Mouse (Mus musculus): ENCODE data around the gene Hnrnph3.

DNA sequence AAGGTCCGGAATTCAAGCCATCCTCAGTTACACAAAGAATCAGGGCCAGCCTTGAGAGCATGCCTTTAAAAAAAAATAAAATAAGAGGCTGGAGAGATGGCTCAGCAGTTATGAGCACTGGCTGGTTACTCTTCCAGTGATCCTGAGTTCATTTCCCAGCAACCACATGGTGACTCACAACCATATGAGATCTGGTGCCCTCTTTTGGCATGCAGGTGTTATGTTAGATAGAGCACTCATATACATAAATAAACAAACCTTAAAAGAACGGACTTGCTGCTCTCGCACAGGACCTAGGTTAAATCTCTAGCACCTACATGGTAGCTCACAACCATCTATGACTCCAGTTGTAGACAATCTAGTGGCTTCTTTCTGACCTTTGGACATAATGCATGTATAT is 15.8 kb downstream of the Hnrnph3 start:
- TF ChIP-seq CTCF (IDR thresholded peaks at IDR 0.05), result no peak
- no peak for TF ChIP-seq POLR2A (IDR thresholded peaks at IDR 0.05; ENCODE audit: insufficient read depth, low read depth, low read length)
- no peak for TF ChIP-seq EP300 (IDR thresholded peaks at IDR 0.05; ENCODE audit: insufficient read depth, low read depth, low read length)

Measured in heart, adult 2 months (tissue).